Mouse (Mus musculus): ENCODE results near the gene Gpn2. TPM values are rescaled to one million over a fixed set of nuclear protein-coding genes. Genes with fewer than 3 reads are reported as not detected.
A peak's percentile ranks its signal among the peaks of the same experiment; 100 is the strongest.

Gene Gpn2
- total and polyA plus RNA-seq, 2 experiments from 2014 or later, result 16.9 to 32.2 TPM

DNA sequence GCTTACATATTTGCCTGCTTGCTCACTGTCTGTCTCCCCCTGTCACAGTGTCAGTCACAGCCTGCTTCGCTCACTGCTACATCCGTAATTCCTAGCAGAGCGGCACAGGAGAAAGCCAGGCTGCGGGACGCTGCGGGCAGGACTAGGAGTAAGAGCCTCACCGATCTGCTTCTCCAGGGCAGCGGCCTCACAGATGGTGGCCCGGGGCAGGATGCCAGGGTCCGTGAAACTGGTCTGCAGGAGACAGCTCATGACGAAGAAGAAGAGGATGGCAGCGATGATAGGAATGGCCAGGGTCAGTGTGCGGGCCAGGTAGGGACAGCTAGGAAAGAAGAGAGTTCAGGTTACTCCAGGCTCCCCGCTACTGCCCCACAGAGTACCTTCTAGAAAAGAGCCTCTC lies 42.9 kb downstream of the Gpn2 start:
- Histone ChIP-seq H3K27me3 (ENCODE audit: insufficient read depth, low read length) (no peaks in the 10 kb centered on the region), H3K9me3 (ENCODE audit: low read length) (no peaks in the 10 kb centered on the region), H3K9ac (replicated peaks; ENCODE audit: low read length) (no peak overlapping the region), H3K4me1 (ENCODE audit: insufficient read depth, low read length) (peaks cover 16% of the 10 kb centered on the region), H3K4me2 (ENCODE audit: low read depth, low read length) (no peak overlapping the region), H3K36me3 (ENCODE audit: insufficient read depth, low read length) (peaks cover 12% of the 10 kb centered on the region; the same call in 1 of the 2 replicates), H3K27ac (no peak overlapping the region), H3K4me3 (ENCODE audit: low read length) (no peak overlapping the region)
- no peak for ATAC-seq
- TF ChIP-seq CTCF (IDR thresholded peaks at IDR 0.05; ENCODE audit: low read depth), result no peak
- DNase-seq (ENCODE audit: low spot score), result no peak
- 74% methylated on average over 14 of the region's 14 CpGs for WGBS

- Histone ChIP-seq H3K36me3 (ENCODE audit: insufficient read depth, low read length) (peaks cover 12% of the 10 kb centered on the region; the same call in 1 of the 2 replicates), H3K27ac (no peak overlapping the region), H3K4me2 (ENCODE audit: low read depth, low read length) (no peak overlapping the region), H3K4me1 (ENCODE audit: insufficient read depth, low read length) (peaks cover 19% of the 10 kb centered on the region), H3K9ac (replicated peaks; ENCODE audit: low read length) (no peak overlapping the region), H3K4me3 (ENCODE audit: low read length) (no peak overlapping the region), H3K27me3 (ENCODE audit: insufficient read depth, low read length) (no peaks in the 10 kb centered on the region), H3K9me3 (ENCODE audit: low read length) (no peaks in the 10 kb centered on the region)
- TF ChIP-seq CTCF (IDR thresholded peaks at IDR 0.05; ENCODE audit: low read depth), result no peak
- WGBS, result 84% methylated on average over 2 of the region's 2 CpGs
- DNase-seq (ENCODE audit: low spot score), result no peak
- no peak for ATAC-seq
Measured at GRCm38 (mm10) chr4:133628517-133628916, 44.4 kb downstream of the Gpn2 start.

DNA sequence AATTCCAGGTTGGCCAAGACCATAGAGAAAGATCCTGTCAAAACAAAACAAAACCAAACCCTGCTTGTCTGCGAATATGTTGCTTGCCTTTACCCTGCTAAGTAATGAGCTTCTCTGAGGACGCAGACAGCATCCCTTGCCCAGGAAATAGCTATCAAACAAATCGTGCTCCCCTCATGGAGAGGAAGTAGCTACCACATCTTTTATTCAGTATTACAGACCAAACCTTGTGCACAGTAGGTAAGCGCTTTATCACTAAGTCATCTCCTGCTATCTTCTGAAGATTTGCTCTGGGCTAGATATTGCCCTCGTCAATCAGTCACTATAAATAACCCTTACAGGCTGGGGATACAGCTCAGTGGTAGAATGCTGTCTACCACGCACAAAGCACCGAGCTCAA lies 45.0 kb downstream of the Gpn2 start:
- H3K27ac ChIP-seq, result no peak overlapping the region
- no peak for ATAC-seq
- no peak for TF ChIP-seq CTCF (IDR thresholded peaks at IDR 0.05; ENCODE audit: low read depth)
- H3K9ac ChIP-seq (replicated peaks; ENCODE audit: low read length), result no peak overlapping the region
- no peaks in the 10 kb centered on the region for H3K27me3 ChIP-seq (ENCODE audit: insufficient read depth, low read length)
- H3K4me1 ChIP-seq (ENCODE audit: insufficient read depth, low read length), result peaks cover 19% of the 10 kb centered on the region
- H3K36me3 ChIP-seq (ENCODE audit: insufficient read depth, low read length), result peaks cover 10% of the 10 kb centered on the region; the same call in 1 of the 2 replicates
- H3K4me2 ChIP-seq (ENCODE audit: low read depth, low read length), result no peak overlapping the region
- WGBS, result 79% methylated on average over 7 of the region's 7 CpGs
- no peaks in the 10 kb centered on the region for H3K9me3 ChIP-seq (ENCODE audit: low read length)
- no peak overlapping the region for H3K4me3 ChIP-seq (ENCODE audit: low read length)
- DNase-seq (ENCODE audit: low spot score), result no peak

DNA sequence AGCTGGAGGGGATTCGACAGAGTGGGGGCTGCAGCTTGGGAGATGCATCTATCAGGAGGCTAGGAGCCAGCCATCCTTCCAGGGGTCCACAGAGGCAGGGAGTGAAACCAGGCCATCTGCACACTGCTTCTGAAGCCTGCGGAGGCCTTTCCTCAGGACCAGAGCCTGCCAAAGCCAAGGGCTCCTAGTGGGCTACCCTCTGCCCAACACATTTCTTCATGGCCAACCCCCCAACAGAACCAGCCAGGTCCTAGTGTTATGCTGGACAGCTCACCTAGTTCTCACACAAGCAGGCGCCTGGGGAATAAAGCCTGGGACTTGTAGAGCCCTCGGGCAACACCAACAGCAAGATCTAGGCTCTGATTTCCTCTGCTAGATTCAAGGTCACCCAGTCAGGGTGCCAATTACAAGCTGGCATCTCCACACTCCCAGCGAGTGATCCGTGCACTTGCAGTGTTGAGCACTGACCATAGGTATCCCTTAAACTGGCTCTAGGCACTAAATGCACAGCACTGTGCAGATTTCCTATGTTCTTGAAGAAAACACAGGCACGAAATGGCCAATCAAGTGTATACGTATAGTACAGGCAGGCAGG lies 46.3 kb downstream of the Gpn2 start:
- no peak for TF ChIP-seq CTCF (IDR thresholded peaks at IDR 0.05; ENCODE audit: low read depth)
- DNase-seq (ENCODE audit: low spot score) (no peak), ATAC-seq (no peak)
- WGBS, result 81% methylated on average over 8 of the region's 8 CpGs
- H3K27me3 ChIP-seq (ENCODE audit: insufficient read depth, low read length), result no peaks in the 10 kb centered on the region
- no peaks in the 10 kb centered on the region for H3K9me3 ChIP-seq (ENCODE audit: low read length)
- no peak overlapping the region for H3K4me3 ChIP-seq (ENCODE audit: low read length)
- 0 out of 2 replicates have a peak, but pooled peaks cover 2% of the 10 kb centered on the region for H3K36me3 ChIP-seq (ENCODE audit: insufficient read depth, low read length)
- H3K4me2 ChIP-seq (ENCODE audit: low read depth, low read length), result 0 out of 2 replicates have a peak overlapping the region, but pooled peaks have one; percentile 89
- peaks cover 19% of the 10 kb centered on the region for H3K4me1 ChIP-seq (ENCODE audit: insufficient read depth, low read length)
- H3K27ac ChIP-seq, result no peak overlapping the region
- no peak overlapping the region for H3K9ac ChIP-seq (replicated peaks; ENCODE audit: low read length)

DNA sequence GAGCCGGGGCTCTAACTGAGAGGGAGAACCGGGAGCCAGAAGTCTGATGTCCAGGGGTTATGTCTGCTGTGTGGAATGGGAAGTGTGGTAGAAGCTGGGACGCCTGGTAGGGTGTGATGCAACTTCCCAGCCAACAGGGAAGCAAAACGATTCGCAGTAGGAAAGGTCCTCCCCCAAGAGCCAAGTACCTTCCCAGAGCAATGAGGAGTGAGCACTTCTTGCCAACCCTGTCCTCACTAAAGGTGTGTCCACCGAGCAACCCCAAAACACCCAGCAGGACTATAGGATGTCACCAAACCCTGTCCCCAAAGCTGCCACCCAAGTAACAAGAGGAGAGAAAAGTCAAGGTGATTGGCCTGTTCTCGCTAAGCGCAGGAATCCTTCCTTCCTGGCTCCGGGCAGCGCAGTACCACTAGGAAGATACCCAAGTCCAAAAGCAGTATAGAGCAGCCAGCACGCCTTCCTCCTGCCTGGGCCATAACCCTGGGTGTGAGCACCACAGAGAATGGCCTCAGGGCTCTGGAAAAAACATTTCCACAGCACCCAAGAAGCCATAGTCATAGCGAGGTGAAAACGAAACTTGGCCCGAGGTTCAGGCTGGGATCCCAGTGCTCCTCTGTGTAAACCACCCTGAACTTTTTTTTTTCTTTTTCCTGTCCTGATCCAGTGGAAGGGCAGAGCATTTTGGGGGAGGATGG lies 47.1 kb downstream of the Gpn2 start:
- ATAC-seq (no peak), DNase-seq (ENCODE audit: low spot score) (no peak)
- Histone ChIP-seq H3K9ac (replicated peaks; ENCODE audit: low read length) (0 out of 2 replicates have a peak overlapping the region, but pooled peaks have one; percentile 5), H3K27ac (no peak overlapping the region), H3K4me2 (ENCODE audit: low read depth, low read length) (peak overlapping the region; percentile 89), H3K4me3 (ENCODE audit: low read length) (0 out of 2 replicates have a peak overlapping the region, but pooled peaks have one; percentile 90), H3K36me3 (ENCODE audit: insufficient read depth, low read length) (no peaks in the 10 kb centered on the region), H3K9me3 (ENCODE audit: low read length) (no peaks in the 10 kb centered on the region), H3K27me3 (ENCODE audit: insufficient read depth, low read length) (no peaks in the 10 kb centered on the region), H3K4me1 (ENCODE audit: insufficient read depth, low read length) (peaks cover 19% of the 10 kb centered on the region)
- WGBS, result 82% methylated on average over 14 of the region's 14 CpGs
- no peak for TF ChIP-seq CTCF (IDR thresholded peaks at IDR 0.05; ENCODE audit: low read depth)

DNA sequence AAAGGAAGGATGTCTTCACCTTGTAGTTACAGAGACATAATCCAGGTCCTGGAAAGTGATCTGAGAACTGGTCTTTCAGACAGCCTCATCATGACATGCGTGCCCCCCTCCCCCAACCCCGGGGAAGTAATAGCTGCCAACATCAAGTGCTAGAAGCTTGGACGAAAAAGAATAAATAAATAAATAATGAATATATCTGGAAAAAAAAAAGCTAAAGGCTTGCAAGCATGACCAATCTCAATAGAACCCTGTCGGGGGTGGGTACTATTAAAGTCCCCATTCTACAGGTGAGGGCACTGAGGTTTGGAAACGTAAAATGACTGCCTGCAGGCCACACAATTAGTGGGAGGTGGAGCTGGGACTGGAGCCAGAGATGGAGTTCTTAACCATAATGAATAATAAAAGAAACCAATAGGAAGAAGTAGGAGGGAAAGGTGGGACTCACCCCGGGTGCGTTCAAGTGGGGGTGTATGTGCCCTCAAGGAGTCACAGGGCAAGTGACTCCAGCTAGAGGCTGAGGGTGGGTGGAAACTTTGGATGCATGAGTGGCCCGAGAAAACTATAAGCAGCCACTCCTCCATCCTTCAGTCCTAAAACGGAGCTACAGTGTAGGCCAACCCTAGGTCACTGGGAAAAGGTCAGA lies 47.7 kb downstream of the Gpn2 start:
- H3K27me3 ChIP-seq (ENCODE audit: insufficient read depth, low read length), result no peaks in the 10 kb centered on the region
- H3K4me2 ChIP-seq (ENCODE audit: low read depth, low read length), result peak overlapping the region; percentile 89
- H3K27ac ChIP-seq, result 0 out of 2 replicates have a peak overlapping the region, but pooled peaks have one; percentile 82
- ATAC-seq (no peak), DNase-seq (ENCODE audit: low spot score) (no peak)
- H3K9ac ChIP-seq (replicated peaks; ENCODE audit: low read length), result peak overlapping the region; percentile 91
- no peaks in the 10 kb centered on the region for H3K36me3 ChIP-seq (ENCODE audit: insufficient read depth, low read length)
- no peaks in the 10 kb centered on the region for H3K9me3 ChIP-seq (ENCODE audit: low read length)
- H3K4me3 ChIP-seq (ENCODE audit: low read length), result peak overlapping the region; percentile 90
- WGBS, result 27% methylated on average over 9 of the region's 9 CpGs
- no peak for TF ChIP-seq CTCF (IDR thresholded peaks at IDR 0.05; ENCODE audit: low read depth)
- peaks cover 19% of the 10 kb centered on the region for H3K4me1 ChIP-seq (ENCODE audit: insufficient read depth, low read length)
